Mouse (Mus musculus): ENCODE measurements around the gene Galnt2. TPM values are rescaled to one million over a fixed set of nuclear protein-coding genes. Genes with fewer than 3 reads are reported as not detected.

The Galnt2 gene
- polyA plus RNA-seq, 1 experiment from 2014 or later: 23.5 TPM

DNA sequence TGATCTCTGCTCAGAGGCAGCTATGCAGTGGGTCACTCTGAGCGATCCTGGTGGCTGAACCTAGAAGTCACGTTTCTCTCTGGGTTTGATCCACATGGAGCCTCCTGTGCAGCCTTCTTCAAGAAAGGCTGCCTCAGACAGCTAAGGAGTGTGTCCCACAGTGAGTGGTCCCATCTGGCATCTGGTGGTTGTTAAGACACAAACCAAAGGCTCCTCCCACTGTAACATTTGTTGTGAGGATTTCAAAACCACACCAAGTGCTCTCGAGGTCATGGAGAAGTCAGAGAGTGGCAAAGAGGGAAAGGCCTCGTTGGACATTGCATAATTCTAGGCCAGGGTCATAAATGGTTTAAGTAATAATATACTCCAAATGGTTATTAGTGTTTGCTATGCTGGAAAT lies 19.6 kb downstream of the Galnt2 start:
- Histone ChIP-seq H3K9me3 (ENCODE audit: low read length) (no peaks in the 10 kb centered on the region), H3K27me3 (ENCODE audit: insufficient read depth, low read length) (no peaks in the 10 kb centered on the region), H3K27ac (ENCODE audit: low read depth) (peak overlapping the region; percentile 31; the same call in 1 of the 2 replicates), H3K4me2 (ENCODE audit: low read depth, low read length) (no peak overlapping the region), H3K4me1 (ENCODE audit: insufficient read depth) (peaks cover 33% of the 10 kb centered on the region), H3K36me3 (replicated peaks; ENCODE audit: insufficient read depth, low read length) (peaks cover 4% of the 10 kb centered on the region; the same call in 1 of the 2 replicates), H3K9ac (replicated peaks) (no peak overlapping the region), H3K4me3 (ENCODE audit: low read depth, low read length) (no peak overlapping the region)
- DNase-seq (peak; percentile 31), ATAC-seq (peak; percentile 54)
- TF ChIP-seq EP300 (IDR thresholded peaks at IDR 0.05; ENCODE audit: low read depth): peak; percentile 17; the same call in 1 of the 2 replicates
- TF ChIP-seq CTCF (IDR thresholded peaks at IDR 0.05; ENCODE audit: low read depth): no peak
- WGBS (ENCODE audit: insufficient replicate concordance): 11% methylated on average over 4 of the region's 4 CpGs

DNA sequence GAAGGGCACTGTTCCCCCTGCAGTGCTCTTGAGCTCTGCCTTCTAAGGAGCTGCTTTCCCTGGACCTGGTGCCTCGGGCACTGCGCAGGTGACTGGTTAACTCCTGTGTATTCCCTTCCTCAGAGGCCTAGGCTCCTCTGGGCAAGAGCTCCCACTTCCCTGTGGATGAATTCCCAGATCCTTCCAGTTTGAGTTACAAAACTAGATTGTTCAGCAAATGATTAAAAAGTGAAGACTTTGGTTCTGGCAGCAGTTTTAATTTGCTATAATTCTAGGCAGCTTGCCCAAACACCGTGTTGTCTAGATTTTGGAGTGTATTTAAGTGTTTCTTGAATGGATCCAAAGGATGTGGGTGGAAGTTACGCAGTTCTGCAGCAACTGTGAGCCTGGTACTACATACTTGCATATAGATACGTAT lies 21.4 kb downstream of the Galnt2 start:
- no peak for DNase-seq
- H3K27me3 ChIP-seq (ENCODE audit: insufficient read depth, low read length): no peaks in the 10 kb centered on the region
- H3K9ac ChIP-seq (replicated peaks): no peak overlapping the region

DNA sequence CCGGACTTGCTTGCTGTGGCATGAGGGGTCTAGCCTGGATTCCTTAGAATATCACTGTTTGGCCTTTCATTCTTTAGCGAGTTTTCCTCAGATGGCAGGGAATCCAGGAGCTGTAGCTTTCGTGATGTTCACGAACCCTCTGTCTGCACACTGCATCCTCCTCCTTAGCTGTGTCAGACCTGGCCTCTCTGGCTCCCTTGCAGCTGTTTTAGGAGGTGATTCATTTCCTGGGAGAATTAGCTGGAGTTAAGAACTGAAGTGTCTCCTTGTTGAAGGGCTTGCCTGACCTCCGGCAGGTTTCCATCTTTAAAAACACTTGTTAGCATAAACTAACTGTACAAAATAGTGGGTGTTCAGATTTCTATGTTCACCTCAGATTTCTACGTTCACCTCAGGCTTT lies 22.7 kb downstream of the Galnt2 start:
- Histone ChIP-seq H3K9ac (replicated peaks) (no peak overlapping the region), H3K4me1 (ENCODE audit: insufficient read depth) (peaks cover 33% of the 10 kb centered on the region)
- 83% methylated on average over 6 of the region's 6 CpGs for WGBS (ENCODE audit: insufficient replicate concordance)

More for the DNA sequence above, 21.4 kb downstream of the Galnt2 start:
- WGBS (ENCODE audit: insufficient replicate concordance): 87% methylated on average over 5 of the region's 5 CpGs
- Histone ChIP-seq H3K9me3 (ENCODE audit: low read length) (no peaks in the 10 kb centered on the region), H3K36me3 (replicated peaks; ENCODE audit: insufficient read depth, low read length) (peaks cover 4% of the 10 kb centered on the region; the same call in 1 of the 2 replicates), H3K4me2 (ENCODE audit: low read depth, low read length) (no peak overlapping the region), H3K4me1 (ENCODE audit: insufficient read depth) (peaks cover 33% of the 10 kb centered on the region), H3K27ac (ENCODE audit: low read depth) (no peak overlapping the region), H3K4me3 (ENCODE audit: low read depth, low read length) (no peak overlapping the region)
- TF ChIP-seq EP300 (IDR thresholded peaks at IDR 0.05; ENCODE audit: low read depth): no peak
- no peak for TF ChIP-seq CTCF (IDR thresholded peaks at IDR 0.05; ENCODE audit: low read depth)
- no peak for ATAC-seq

DNA sequence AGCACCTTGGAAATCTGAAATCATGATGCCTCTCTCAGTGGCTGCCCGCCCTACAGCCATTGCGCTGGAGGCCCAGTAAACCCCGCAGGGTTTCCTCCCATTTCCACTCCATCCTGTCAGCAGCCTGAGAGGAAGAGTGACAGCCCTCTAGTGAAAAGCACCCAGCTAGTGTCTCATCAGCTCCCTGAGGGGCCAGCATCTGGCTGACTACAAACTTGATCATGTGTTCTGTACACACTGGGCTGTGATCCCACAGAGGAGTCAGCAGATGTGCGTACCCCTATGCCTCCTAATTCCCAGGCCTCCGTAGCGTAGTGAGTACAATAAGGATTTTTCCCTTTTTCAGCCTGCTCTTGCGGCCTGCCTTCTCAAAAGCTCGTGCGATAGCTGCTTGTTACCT lies 25.6 kb downstream of the Galnt2 start:
- no peak overlapping the region for H3K4me2 ChIP-seq (ENCODE audit: low read depth, low read length)
- ATAC-seq: no peak
- no peak overlapping the region for H3K4me3 ChIP-seq (ENCODE audit: low read depth, low read length)
- H3K9me3 ChIP-seq (ENCODE audit: low read length): no peaks in the 10 kb centered on the region
- H3K27ac ChIP-seq (ENCODE audit: low read depth): no peak overlapping the region
- no peaks in the 10 kb centered on the region for H3K27me3 ChIP-seq (ENCODE audit: insufficient read depth, low read length)
- H3K9ac ChIP-seq (replicated peaks): no peak overlapping the region
- WGBS (ENCODE audit: insufficient replicate concordance): 74% methylated on average over 9 of the region's 9 CpGs
- H3K4me1 ChIP-seq (ENCODE audit: insufficient read depth): peaks cover 23% of the 10 kb centered on the region
- no peak for DNase-seq
- TF ChIP-seq EP300 (IDR thresholded peaks at IDR 0.05; ENCODE audit: low read depth) (no peak), CTCF (IDR thresholded peaks at IDR 0.05; ENCODE audit: low read depth) (no peak)
- no peaks in the 10 kb centered on the region for H3K36me3 ChIP-seq (replicated peaks; ENCODE audit: insufficient read depth, low read length)

More for the DNA sequence above, 22.7 kb downstream of the Galnt2 start:
- no peak for DNase-seq
- no peaks in the 10 kb centered on the region for H3K9me3 ChIP-seq (ENCODE audit: low read length)
- ATAC-seq: no peak
- H3K36me3 ChIP-seq (replicated peaks; ENCODE audit: insufficient read depth, low read length): no peaks in the 10 kb centered on the region
- H3K4me3 ChIP-seq (ENCODE audit: low read depth, low read length): no peak overlapping the region
- no peak overlapping the region for H3K4me2 ChIP-seq (ENCODE audit: low read depth, low read length)
- no peak overlapping the region for H3K27ac ChIP-seq (ENCODE audit: low read depth)
- no peaks in the 10 kb centered on the region for H3K27me3 ChIP-seq (ENCODE audit: insufficient read depth, low read length)
- no peak for TF ChIP-seq EP300 (IDR thresholded peaks at IDR 0.05; ENCODE audit: low read depth)
- no peak for TF ChIP-seq CTCF (IDR thresholded peaks at IDR 0.05; ENCODE audit: low read depth)

DNA sequence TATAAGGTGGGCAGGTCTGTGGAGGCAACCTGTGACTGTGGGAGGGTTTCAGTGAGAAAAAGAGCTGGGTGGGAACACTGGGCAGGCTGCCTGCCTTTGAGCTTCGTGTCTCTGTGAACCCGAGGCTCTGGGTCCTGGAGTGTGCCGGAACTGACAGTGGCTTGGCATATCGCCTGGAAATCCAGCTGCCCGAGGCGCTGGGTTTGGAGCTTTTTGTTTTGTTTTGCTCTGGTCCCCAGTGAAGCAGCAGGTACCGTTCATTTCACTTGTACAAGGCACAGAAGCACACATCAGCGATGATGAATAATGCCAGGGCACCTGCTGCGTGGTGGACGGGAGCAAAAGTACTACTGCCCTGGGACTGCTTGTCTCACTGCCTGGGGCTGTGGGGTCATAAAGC lies 26.2 kb downstream of the Galnt2 start:
- H3K4me2 ChIP-seq (ENCODE audit: low read depth, low read length): no peak overlapping the region
- no peak overlapping the region for H3K27ac ChIP-seq (ENCODE audit: low read depth)
- DNase-seq: peak; percentile 48
- H3K27me3 ChIP-seq (ENCODE audit: insufficient read depth, low read length): no peaks in the 10 kb centered on the region
- no peak overlapping the region for H3K4me3 ChIP-seq (ENCODE audit: low read depth, low read length)
- no peak overlapping the region for H3K9ac ChIP-seq (replicated peaks)
- no peaks in the 10 kb centered on the region for H3K36me3 ChIP-seq (replicated peaks; ENCODE audit: insufficient read depth, low read length)
- peak; percentile 25; the same call in 1 of the 2 replicates for ATAC-seq
- H3K4me1 ChIP-seq (ENCODE audit: insufficient read depth): peaks cover 18% of the 10 kb centered on the region
- no peaks in the 10 kb centered on the region for H3K9me3 ChIP-seq (ENCODE audit: low read length)
- TF ChIP-seq EP300 (IDR thresholded peaks at IDR 0.05; ENCODE audit: low read depth): no peak
- TF ChIP-seq CTCF (IDR thresholded peaks at IDR 0.05; ENCODE audit: low read depth): no peak
- WGBS (ENCODE audit: insufficient replicate concordance): 62% methylated on average over 10 of the region's 10 CpGs

DNA sequence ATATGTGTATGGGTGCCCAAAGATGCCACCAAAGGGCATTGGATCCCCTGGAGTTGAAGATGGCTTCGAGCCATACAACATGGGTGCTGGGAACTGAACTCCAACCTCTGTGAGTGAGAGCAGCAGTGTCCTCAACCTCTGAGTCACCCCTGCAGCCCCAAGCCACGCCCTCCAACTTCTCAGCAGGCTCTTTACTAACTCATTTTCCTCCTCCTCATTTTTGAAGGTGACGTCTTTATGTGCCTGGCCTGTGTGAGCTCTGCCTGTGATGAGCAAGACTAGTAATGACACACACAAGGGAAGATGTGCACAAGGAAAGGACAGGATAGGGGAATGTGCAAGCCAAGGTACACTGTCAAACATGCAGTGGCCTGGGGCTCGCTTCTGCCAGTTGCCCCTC lies 28.0 kb downstream of the Galnt2 start:
- Histone ChIP-seq H3K27ac (ENCODE audit: low read depth) (no peak overlapping the region), H3K4me2 (ENCODE audit: low read depth, low read length) (no peak overlapping the region), H3K36me3 (replicated peaks; ENCODE audit: insufficient read depth, low read length) (no peaks in the 10 kb centered on the region; the same call in 1 of the 2 replicates), H3K4me3 (ENCODE audit: low read depth, low read length) (no peak overlapping the region), H3K27me3 (ENCODE audit: insufficient read depth, low read length) (no peaks in the 10 kb centered on the region), H3K9ac (replicated peaks) (no peak overlapping the region), H3K4me1 (ENCODE audit: insufficient read depth) (peaks cover 29% of the 10 kb centered on the region), H3K9me3 (ENCODE audit: low read length) (no peaks in the 10 kb centered on the region)
- ATAC-seq: no peak
- 68% methylated on average over 4 of the region's 4 CpGs for WGBS (ENCODE audit: insufficient replicate concordance)
- DNase-seq: no peak
- no peak for TF ChIP-seq CTCF (IDR thresholded peaks at IDR 0.05; ENCODE audit: low read depth)
- no peak for TF ChIP-seq EP300 (IDR thresholded peaks at IDR 0.05; ENCODE audit: low read depth)

All from liver, postnatal 0 days (tissue).